Mouse (Mus musculus) heart, adult 11 months (tissue): Measurements from ENCODE around the gene Gng2.
"Not testable (repeated sequence)": the region's sequence is repeated elsewhere in the genome, so short reads cannot be mapped to it uniquely, and the experiment has no call there.

Experiments used
- DNase-seq: peaks from one replicate; pipeline ENCODE4 v3.0.0; 2022

Gng2 gene

GRCm38 (mm10) chr14:19935084-19935483 is 42.3 kb downstream of the Gng2 start:
- peak; percentile 55 for DNase-seq

GRCm38 (mm10) chr14:19933314-19933713 is 44.1 kb downstream of the Gng2 start:
- peak; percentile 97 for DNase-seq

GRCm38 (mm10) chr14:19927879-19928278 is 49.5 kb downstream of the Gng2 start:
- DNase-seq = peak; percentile 89

- peak; percentile 48 for DNase-seq
Observed at GRCm38 (mm10) chr14:19927156-19927555, 50.3 kb downstream of the Gng2 start.

- DNase-seq = peak; percentile 80
Observed at GRCm38 (mm10) chr14:19926312-19926711, 51.1 kb downstream of the Gng2 start.

- DNase-seq = peak; percentile 65
Observed at GRCm38 (mm10) chr14:19925157-19925556, 52.3 kb downstream of the Gng2 start.

- DNase-seq = peak; percentile 58
Observed at GRCm38 (mm10) chr14:19924086-19924485, 53.3 kb downstream of the Gng2 start.

GRCm38 (mm10) chr14:19920254-19920691 is 57.2 kb downstream of the Gng2 start:
- DNase-seq = no peak

- DNase-seq = no peak
Observed at GRCm38 (mm10) chr14:19919789-19920188, 57.6 kb downstream of the Gng2 start.

GRCm38 (mm10) chr14:19917534-19917933 is 59.9 kb downstream of the Gng2 start:
- DNase-seq = no peak

GRCm38 (mm10) chr14:19916315-19916714 is 61.1 kb downstream of the Gng2 start:
- no peak for DNase-seq

- DNase-seq = no peak
Observed at GRCm38 (mm10) chr14:19912891-19913290, 64.5 kb downstream of the Gng2 start.

GRCm38 (mm10) chr14:19905615-19906014 is 71.8 kb downstream of the Gng2 start:
- peak; percentile 98 for DNase-seq

GRCm38 (mm10) chr14:19904821-19905220 is 72.6 kb downstream of the Gng2 start:
- no peak for DNase-seq

- DNase-seq = peak; percentile 97
Observed at GRCm38 (mm10) chr14:19904031-19904430, 73.4 kb downstream of the Gng2 start.

- DNase-seq = peak; percentile 75
Observed at GRCm38 (mm10) chr14:19900492-19900891, 76.9 kb downstream of the Gng2 start.

GRCm38 (mm10) chr14:19887569-19887968 is 89.9 kb downstream of the Gng2 start:
- DNase-seq = peak; percentile 94

- DNase-seq = not testable (repeated sequence)
Observed at GRCm38 (mm10) chr14:19884431-19884830, 93.0 kb downstream of the Gng2 start.

- DNase-seq = no peak
Observed at GRCm38 (mm10) chr14:19874201-19874807, 103.1 kb downstream of the Gng2 start.

- DNase-seq = no peak
Observed at GRCm38 (mm10) chr14:19867286-19867935, 110.0 kb downstream of the Gng2 start.

- DNase-seq = not testable (repeated sequence)
Observed at GRCm38 (mm10) chr14:19865121-19865520, 112.3 kb downstream of the Gng2 start.

- no peak for DNase-seq
Observed at GRCm38 (mm10) chr14:19861311-19862080, 115.9 kb downstream of the Gng2 start.

GRCm38 (mm10) chr14:19860281-19860680 is 117.1 kb downstream of the Gng2 start:
- DNase-seq = peak; percentile 56
